Mouse (Mus musculus): ENCODE results near the gene Ndufb2.

Gene Ndufb2

GRCm38 (mm10) chr6:39567528-39567927 is 24.8 kb upstream of the Ndufb2 start:
- POLR2A ChIA-PET: interaction anchor here in 2 of 4 experiments (0.8 to 1.2 kb wide), 8 partner anchors 10 to 125 kb away, joined by 3 to 5 read pairs (median 3); partner anchors contain the start of gene Dennd2a (in 1 of the 2)
- CTCF ChIA-PET: interaction anchor here (0.5 to 1.8 kb wide), 23 partner anchors 10 to 579 kb away, joined by 3 to 11 read pairs (median 3); partner anchors contain the start of gene Dennd2a (in 1 of the 4)

- POLR2A ChIA-PET: interaction anchor here in 1 of 4 experiments (0.6 to 0.7 kb wide), 2 partner anchors 73 to 425 kb away, joined by 3 read pairs; no protein-coding TSS in a partner anchor
These were observed 21.9 kb upstream of the Ndufb2 start for GRCm38 (mm10) chr6:39570426-39570825.

GRCm38 (mm10) chr6:39573791-39574554 is 18.4 kb upstream of the Ndufb2 start, which contains the start of gene Adck2:
TSS of gene Adck2 (plus strand) at chr6:39573873.
- ChIA-PET CTCF (interaction anchor here in 3 of 4 experiments (0.6 to 1.9 kb wide), 15 partner anchors 12 to 1057 kb away, joined by 3 to 21 read pairs (median 5); partner anchors contain the start of genes Dennd2a (in 2 of the 3) and Mrps33 (in 1 of the 3)), POLR2A (interaction anchor here (0.5 to 4.8 kb wide), 39 partner anchors 9 to 677 kb away, joined by 3 to 26 read pairs (median 4); partner anchors contain the start of genes Dennd2a (in 2 of the 4), Mkrn1 (in 1 of the 4) and Mrps33 (in 1 of the 4))

More at GRCm38 (mm10) chr6:39570426-39570825, 21.9 kb upstream of the Ndufb2 start:
- CTCF ChIA-PET: interaction anchor here in 1 of 4 experiments (1.1 kb wide), 1 partner anchor 110 kb away, joined by 4 read pairs; no protein-coding TSS in a partner anchor

GRCm38 (mm10) chr6:39574555-39574869 is 17.9 kb upstream of the Ndufb2 start:
- ChIA-PET POLR2A (interaction anchor here (0.6 to 4.8 kb wide), 32 partner anchors 8 to 677 kb away, joined by 3 to 26 read pairs (median 4); partner anchors contain the start of genes Dennd2a (in 2 of the 4) and Mrps33 (in 1 of the 4)), CTCF (interaction anchor here in 3 of 4 experiments (0.6 to 1.9 kb wide), 12 partner anchors 12 to 236 kb away, joined by 3 to 21 read pairs (median 6); partner anchors contain the start of genes Dennd2a (in 1 of the 3) and Mrps33 (in 1 of the 3))

GRCm38 (mm10) chr6:39574951-39575350 is 17.4 kb upstream of the Ndufb2 start:
- ChIA-PET CTCF (interaction anchor here in 3 of 4 experiments (0.6 to 1.9 kb wide), 8 partner anchors 15 to 230 kb away, joined by 3 to 21 read pairs (median 4); partner anchors contain the start of gene Dennd2a (in 1 of the 3)), POLR2A (interaction anchor here (0.6 to 4.8 kb wide), 19 partner anchors 8 to 235 kb away, joined by 3 to 26 read pairs (median 6); partner anchors contain the start of genes Dennd2a (in 1 of the 4) and Mrps33 (in 1 of the 4))

GRCm38 (mm10) chr6:39579552-39579951 is 12.8 kb upstream of the Ndufb2 start:
- ChIA-PET POLR2A (interaction anchor here in 1 of 4 experiments (0.7 to 1.0 kb wide), 2 partner anchors 11 to 46 kb away, joined by 3 read pairs; no protein-coding TSS in a partner anchor), CTCF (interaction anchor here in 1 of 4 experiments (0.5 to 0.6 kb wide), 3 partner anchors 19 to 513 kb away, joined by 3 to 4 read pairs (median 3); no protein-coding TSS in a partner anchor)

- ChIA-PET POLR2A (interaction anchor here (0.6 to 1.0 kb wide), 5 partner anchors 10 to 202 kb away, joined by 3 to 6 read pairs (median 3); no protein-coding TSS in a partner anchor), CTCF (interaction anchor here in 1 of 4 experiments (1.4 kb wide), 1 partner anchor 13 kb away, joined by 3 read pairs; no protein-coding TSS in a partner anchor)
These were observed 11.8 kb upstream of the Ndufb2 start for GRCm38 (mm10) chr6:39580558-39580957.

- POLR2A ChIA-PET: interaction anchor here in 2 of 4 experiments (0.6 to 1.4 kb wide), 4 partner anchors 9 to 202 kb away, joined by 3 to 4 read pairs (median 3); no protein-coding TSS in a partner anchor
- CTCF ChIA-PET: interaction anchor here in 1 of 4 experiments (1.4 kb wide), 1 partner anchor 14 kb away, joined by 3 read pairs; no protein-coding TSS in a partner anchor
These were observed 11.1 kb upstream of the Ndufb2 start for GRCm38 (mm10) chr6:39581087-39581784.

- CTCF ChIA-PET: interaction anchor here in 1 of 4 experiments (0.8 kb wide), 1 partner anchor 120 kb away, joined by 3 read pairs; no protein-coding TSS in a partner anchor
- POLR2A ChIA-PET: interaction anchor here in 2 of 4 experiments (0.6 to 1.1 kb wide), 2 partner anchors 12 to 385 kb away, joined by 3 read pairs; no protein-coding TSS in a partner anchor
These were observed 6.9 kb upstream of the Ndufb2 start, which contains the start of gene Gm42420 for GRCm38 (mm10) chr6:39585517-39585916. TSS of gene Gm42420 (plus strand) at chr6:39585753.

- ChIA-PET CTCF (interaction anchor here in 1 of 4 experiments (0.9 kb wide), 1 partner anchor 18 kb away, joined by 3 read pairs; the partner anchor contains the start of gene Adck2), POLR2A (interaction anchor here in 2 of 4 experiments (0.9 to 4.1 kb wide), 10 partner anchors 13 to 219 kb away, joined by 3 to 25 read pairs (median 3); partner anchors contain the start of genes Adck2 (in 2 of the 2) and Mrps33 (in 1 of the 2))
These were observed 893 bp upstream of the Ndufb2 start for GRCm38 (mm10) chr6:39591481-39591880.

GRCm38 (mm10) chr6:39600851-39601250 is 8.5 kb downstream of the Ndufb2 start:
- CTCF ChIA-PET: interaction anchor here in 1 of 4 experiments (0.5 to 0.7 kb wide), 2 partner anchors 33 to 87 kb away, joined by 3 read pairs; no protein-coding TSS in a partner anchor
- POLR2A ChIA-PET: interaction anchor here in 2 of 4 experiments (0.5 to 0.7 kb wide), 2 partner anchors 109 to 1068 kb away, joined by 3 to 4 read pairs; no protein-coding TSS in a partner anchor

GRCm38 (mm10) chr6:39601828-39602227 is 9.5 kb downstream of the Ndufb2 start:
- ChIA-PET CTCF (no interaction called here), POLR2A (interaction anchor here in 2 of 4 experiments (0.6 to 0.7 kb wide), 2 partner anchors 345 to 1187 kb away, joined by 3 to 5 read pairs; no protein-coding TSS in a partner anchor)

GRCm38 (mm10) chr6:39604565-39604964 is 12.2 kb downstream of the Ndufb2 start:
- ChIA-PET POLR2A (interaction anchor here in 2 of 4 experiments (1.0 to 1.9 kb wide), 3 partner anchors 9 to 200 kb away, joined by 3 to 4 read pairs (median 3); no protein-coding TSS in a partner anchor), CTCF (no interaction called here)

- CTCF ChIA-PET: interaction anchor here in 3 of 4 experiments (0.8 to 3.1 kb wide), 3 partner anchors 143 to 630 kb away, joined by 3 to 9 read pairs (median 4); no protein-coding TSS in a partner anchor
- POLR2A ChIA-PET: interaction anchor here in 3 of 4 experiments (0.6 to 2.5 kb wide), 7 partner anchors 8 to 69 kb away, joined by 3 to 7 read pairs (median 3); no protein-coding TSS in a partner anchor
These were observed 13.7 kb downstream of the Ndufb2 start for GRCm38 (mm10) chr6:39606056-39606455.

GRCm38 (mm10) chr6:39606862-39607261 is 14.5 kb downstream of the Ndufb2 start:
- ChIA-PET CTCF (interaction anchor here (0.6 to 3.1 kb wide), 7 partner anchors 57 to 771 kb away, joined by 3 to 9 read pairs (median 3); no protein-coding TSS in a partner anchor), POLR2A (interaction anchor here in 3 of 4 experiments (0.6 to 2.5 kb wide), 13 partner anchors 7 to 1055 kb away, joined by 3 to 7 read pairs (median 3); partner anchors contain the start of genes Adck2 (in 1 of the 3), Luc7l2 (in 1 of the 3) and Mrps33 (in 1 of the 3))

GRCm38 (mm10) chr6:39607365-39607764 is 15.0 kb downstream of the Ndufb2 start:
- CTCF ChIA-PET: interaction anchor here (0.5 to 3.1 kb wide), 8 partner anchors 45 to 770 kb away, joined by 3 to 9 read pairs (median 4); no protein-coding TSS in a partner anchor

More at GRCm38 (mm10) chr6:39607365-39607764, 15.0 kb downstream of the Ndufb2 start:
- POLR2A ChIA-PET: interaction anchor here in 3 of 4 experiments (0.5 to 2.5 kb wide), 10 partner anchors 8 to 1056 kb away, joined by 3 to 7 read pairs (median 3); partner anchors contain the start of genes Adck2 (in 1 of the 3), Luc7l2 (in 1 of the 3) and Mrps33 (in 1 of the 3)

All from embryonic stem cell, embryonic (primary cell).